Mouse (Mus musculus): ENCODE measurements at regions not wholly inside any gene's neighbourhood (a gene's known extent, or its start where the extent isn't known, plus 50 kb on each side); places are given as distances from the start of the nearest gene placed in this dataset.

DNA sequence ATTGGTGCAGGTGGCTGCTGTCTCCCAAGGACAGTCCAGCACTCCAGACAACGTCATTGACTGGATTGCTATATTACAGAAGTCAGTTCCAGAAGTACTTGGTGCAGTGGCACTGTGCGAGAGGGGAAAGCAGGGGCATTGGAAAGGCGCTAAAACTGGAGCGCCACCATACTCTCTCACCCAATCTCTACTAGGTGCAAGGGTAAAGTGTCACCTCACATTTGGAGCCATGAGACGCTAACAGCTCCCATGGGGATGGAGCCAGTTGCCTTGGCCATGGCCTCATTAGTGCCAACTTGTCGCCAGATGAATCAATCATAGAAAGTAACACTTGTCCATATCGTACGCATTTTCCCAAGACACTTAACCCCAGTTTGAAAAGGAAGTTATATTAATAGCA is 1617.2 kb upstream of the Gulo start:
- Histone ChIP-seq H3K27ac (no peak overlapping the region), H3K27me3 (replicated peaks) (no peaks in the 10 kb centered on the region; the same call in 1 of the 2 replicates), H3K4me1 (no peaks in the 10 kb centered on the region), H3K4me2 (no peak overlapping the region), H3K4me3 (no peak overlapping the region), H3K9me3 (no peaks in the 10 kb centered on the region), H3K9ac (no peak overlapping the region), H3K36me3 (replicated peaks) (no peaks in the 10 kb centered on the region)
- ATAC-seq (replicated peaks), result no peak
- 90% methylated on average over 8 of the region's 8 CpGs for WGBS

DNA sequence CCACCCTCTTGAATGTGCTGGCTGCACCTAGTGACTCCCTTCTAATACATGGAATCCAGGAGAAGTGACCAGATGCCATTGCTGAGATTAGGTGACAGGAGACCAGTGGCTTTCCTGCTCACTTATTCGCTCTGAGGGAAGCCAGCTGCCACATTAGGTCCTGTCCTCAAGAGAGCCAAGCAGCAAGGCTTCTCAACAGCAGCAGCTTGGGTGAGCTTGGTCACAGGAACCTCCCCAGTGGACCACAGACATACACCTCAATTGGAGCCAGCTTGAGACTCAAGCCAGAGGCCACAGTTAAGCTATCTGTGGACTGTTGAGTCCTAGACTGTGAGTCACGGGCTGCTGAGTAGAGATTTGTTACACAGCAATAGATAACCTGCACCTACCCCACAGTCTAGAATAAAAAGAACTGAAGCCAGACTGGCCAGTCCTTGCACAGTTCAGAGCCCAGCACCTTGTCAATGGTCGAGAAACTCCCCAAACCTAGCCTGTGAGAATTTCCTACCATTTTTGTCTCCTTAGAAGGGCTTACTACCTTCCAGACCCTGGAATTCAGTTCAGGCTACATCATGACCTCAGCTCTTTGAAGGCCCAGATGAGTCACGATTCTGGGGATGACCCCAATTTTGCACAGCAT is 1615.0 kb upstream of the Gulo start:
- Histone ChIP-seq H3K4me2 (no peak overlapping the region), H3K9me3 (no peaks in the 10 kb centered on the region), H3K4me1 (peaks cover 3% of the 10 kb centered on the region; the same call in 1 of the 2 replicates), H3K27me3 (replicated peaks) (no peaks in the 10 kb centered on the region; the same call in 1 of the 2 replicates), H3K9ac (no peak overlapping the region), H3K4me3 (no peak overlapping the region), H3K27ac (no peak overlapping the region), H3K36me3 (replicated peaks) (no peaks in the 10 kb centered on the region)
- 78% methylated on average over 4 of the region's 4 CpGs for WGBS
- no peak for ATAC-seq (replicated peaks)

- Histone ChIP-seq H3K4me3 (no peak overlapping the region), H3K27ac (no peak overlapping the region), H3K9me3 (no peaks in the 10 kb centered on the region), H3K36me3 (replicated peaks) (no peaks in the 10 kb centered on the region), H3K4me2 (no peak overlapping the region), H3K27me3 (replicated peaks) (no peaks in the 10 kb centered on the region; the same call in 1 of the 2 replicates), H3K9ac (no peak overlapping the region), H3K4me1 (peaks cover 3% of the 10 kb centered on the region; the same call in 1 of the 2 replicates)
- 88% methylated on average over 6 of the region's 6 CpGs for WGBS
- ATAC-seq (replicated peaks), result no peak
Observed at GRCm38 (mm10) chr14:67622911-67623310, 1613.9 kb upstream of the Gulo start.

- H3K36me3 ChIP-seq (replicated peaks), result no peaks in the 10 kb centered on the region
- peaks cover 3% of the 10 kb centered on the region; the same call in 1 of the 2 replicates for H3K4me1 ChIP-seq
- 62% methylated on average over 2 of the region's 2 CpGs for WGBS
- no peak overlapping the region for H3K4me2 ChIP-seq
- ATAC-seq (replicated peaks), result no peak
- H3K9me3 ChIP-seq, result no peaks in the 10 kb centered on the region
- H3K27ac ChIP-seq, result no peak overlapping the region
- no peak overlapping the region for H3K9ac ChIP-seq
- no peaks in the 10 kb centered on the region; the same call in 1 of the 2 replicates for H3K27me3 ChIP-seq (replicated peaks)
- H3K4me3 ChIP-seq, result no peak overlapping the region
Observed at GRCm38 (mm10) chr14:67621486-67621885, 1612.5 kb upstream of the Gulo start.

- H3K4me1 ChIP-seq, result peaks cover 3% of the 10 kb centered on the region; the same call in 1 of the 2 replicates
- WGBS, result 38% methylated on average over 4 of the region's 4 CpGs
- H3K9ac ChIP-seq, result no peak overlapping the region
- H3K27me3 ChIP-seq (replicated peaks), result no peaks in the 10 kb centered on the region; the same call in 1 of the 2 replicates
- H3K27ac ChIP-seq, result no peak overlapping the region
- H3K4me3 ChIP-seq, result no peak overlapping the region
- ATAC-seq (replicated peaks), result peak; percentile 74; the same call in 1 of the 2 replicates
- H3K9me3 ChIP-seq, result no peaks in the 10 kb centered on the region
- no peak overlapping the region for H3K4me2 ChIP-seq
- H3K36me3 ChIP-seq (replicated peaks), result no peaks in the 10 kb centered on the region
Observed at GRCm38 (mm10) chr14:67620854-67621476, 1612.0 kb upstream of the Gulo start.

DNA sequence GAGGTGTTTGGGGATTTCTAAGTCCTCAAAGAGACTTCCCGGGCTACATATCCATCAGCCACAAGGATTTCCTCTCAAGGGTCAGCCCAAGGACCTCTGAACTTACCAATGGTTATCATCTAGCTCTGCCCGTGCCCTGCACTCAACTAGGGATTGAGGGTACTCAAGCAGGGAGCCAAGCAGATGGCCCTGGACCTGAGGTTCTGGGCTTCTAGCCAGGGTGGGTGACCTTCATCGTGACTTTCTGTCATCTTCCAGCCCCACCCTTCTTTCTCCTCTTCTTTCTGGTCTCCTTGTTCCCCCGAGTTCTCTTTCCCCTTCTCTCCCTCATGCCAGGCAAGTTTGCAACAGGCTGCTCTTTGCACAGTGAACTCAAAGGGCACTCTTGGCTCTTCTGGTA is 1610.6 kb upstream of the Gulo start:
- 87% methylated on average over 4 of the region's 4 CpGs for WGBS
- H3K9ac ChIP-seq, result no peak overlapping the region
- no peaks in the 10 kb centered on the region for H3K9me3 ChIP-seq
- H3K36me3 ChIP-seq (replicated peaks), result no peaks in the 10 kb centered on the region
- no peak overlapping the region for H3K4me3 ChIP-seq
- H3K4me2 ChIP-seq, result no peak overlapping the region
- no peak overlapping the region for H3K27ac ChIP-seq
- ATAC-seq (replicated peaks), result no peak
- peaks cover 3% of the 10 kb centered on the region; the same call in 1 of the 2 replicates for H3K4me1 ChIP-seq
- no peaks in the 10 kb centered on the region; the same call in 1 of the 2 replicates for H3K27me3 ChIP-seq (replicated peaks)

DNA sequence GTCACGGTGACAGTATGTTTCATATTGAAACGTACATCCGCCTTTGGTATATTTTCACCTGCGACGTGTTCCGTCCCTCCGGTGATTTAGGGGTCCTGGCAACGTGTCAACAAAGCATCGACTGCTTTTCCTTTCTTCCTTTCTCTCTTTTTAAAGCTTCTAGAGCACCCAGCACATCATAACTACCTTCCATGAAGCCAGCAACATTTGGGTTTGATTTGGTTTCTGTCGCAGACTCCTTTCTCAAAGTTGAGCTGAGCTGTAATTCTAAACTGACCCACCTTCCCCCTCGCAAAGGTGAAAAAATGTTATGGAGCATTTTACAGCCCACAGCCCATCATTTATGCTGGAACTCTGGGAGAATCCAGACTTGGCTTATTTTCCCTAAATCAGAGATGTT is 1605.4 kb upstream of the Gulo start:
- 86% methylated on average over 11 of the region's 11 CpGs for WGBS
- H3K4me1 ChIP-seq, result 0 out of 2 replicates have a peak, but pooled peaks cover 3% of the 10 kb centered on the region
- H3K36me3 ChIP-seq (replicated peaks), result no peaks in the 10 kb centered on the region
- peaks cover 4% of the 10 kb centered on the region; the same call in 1 of the 2 replicates for H3K27me3 ChIP-seq (replicated peaks)
- H3K4me3 ChIP-seq, result no peak overlapping the region
- H3K9ac ChIP-seq, result no peak overlapping the region
- no peak overlapping the region for H3K4me2 ChIP-seq
- no peak for ATAC-seq (replicated peaks)
- no peak overlapping the region for H3K27ac ChIP-seq
- no peaks in the 10 kb centered on the region for H3K9me3 ChIP-seq

DNA sequence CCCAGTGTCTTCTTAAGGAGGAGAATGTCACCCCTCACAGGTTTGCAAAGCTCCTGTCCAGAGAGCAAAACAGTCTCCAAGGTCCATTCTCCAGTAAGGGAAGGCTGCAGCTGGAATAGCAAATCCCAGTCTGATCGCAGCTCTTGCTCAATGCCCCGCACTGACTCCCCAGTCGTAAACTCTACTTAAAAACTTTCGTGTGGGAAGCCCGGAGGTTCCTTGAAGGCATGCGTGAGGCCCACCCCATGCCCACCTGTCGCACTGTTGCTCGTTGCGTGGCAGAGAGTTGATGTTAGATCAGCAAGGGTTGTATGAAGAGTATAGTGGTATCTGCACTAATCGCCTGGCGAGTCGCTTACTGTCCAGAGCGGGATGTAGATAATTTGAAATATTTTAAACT is 1604.7 kb upstream of the Gulo start:
- Histone ChIP-seq H3K27ac (no peak overlapping the region), H3K9me3 (no peaks in the 10 kb centered on the region), H3K4me3 (no peak overlapping the region), H3K9ac (no peak overlapping the region), H3K4me2 (no peak overlapping the region), H3K27me3 (replicated peaks) (peaks cover 4% of the 10 kb centered on the region; the same call in 1 of the 2 replicates), H3K4me1 (0 out of 2 replicates have a peak, but pooled peaks cover 3% of the 10 kb centered on the region), H3K36me3 (replicated peaks) (no peaks in the 10 kb centered on the region)
- ATAC-seq (replicated peaks), result no peak
- WGBS, result 84% methylated on average over 13 of the region's 13 CpGs

- Histone ChIP-seq H3K36me3 (replicated peaks) (no peaks in the 10 kb centered on the region), H3K9me3 (no peaks in the 10 kb centered on the region), H3K4me3 (no peak overlapping the region), H3K4me1 (peaks cover 7% of the 10 kb centered on the region), H3K27ac (no peak overlapping the region), H3K9ac (no peak overlapping the region), H3K4me2 (peak overlapping the region; percentile 12; the same call in 1 of the 2 replicates), H3K27me3 (replicated peaks) (peaks cover 4% of the 10 kb centered on the region; the same call in 1 of the 2 replicates)
- no peak for ATAC-seq (replicated peaks)
- 60% methylated on average over 14 of the region's 14 CpGs for WGBS
Observed at GRCm38 (mm10) chr14:67613221-67613620, 1604.2 kb upstream of the Gulo start.

DNA sequence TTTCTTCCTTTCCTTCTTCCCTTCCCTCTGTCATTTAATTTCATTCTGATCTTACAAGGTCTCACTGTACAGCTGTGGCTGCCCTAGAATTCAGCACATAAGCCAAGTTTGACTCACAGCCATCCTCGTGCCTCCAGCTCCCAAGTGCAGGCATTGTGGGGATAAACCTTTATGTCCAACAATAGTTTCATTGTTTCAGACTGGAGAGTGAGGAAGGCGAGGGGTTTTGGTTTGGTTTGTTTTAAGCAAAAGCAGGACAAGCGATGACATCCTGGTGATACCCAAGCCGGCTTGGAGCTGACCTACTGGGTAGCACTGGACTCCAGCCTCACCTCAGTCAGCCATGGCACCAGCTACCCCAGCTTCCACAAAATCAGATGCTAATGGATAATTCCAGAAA is 1603.5 kb upstream of the Gulo start:
- Histone ChIP-seq H3K4me1 (peaks cover 11% of the 10 kb centered on the region), H3K36me3 (replicated peaks) (no peaks in the 10 kb centered on the region), H3K9ac (no peak overlapping the region), H3K27me3 (replicated peaks) (peaks cover 5% of the 10 kb centered on the region; the same call in 1 of the 2 replicates), H3K4me2 (no peak overlapping the region), H3K4me3 (no peak overlapping the region), H3K9me3 (no peaks in the 10 kb centered on the region), H3K27ac (no peak overlapping the region)
- no peak for ATAC-seq (replicated peaks)
- 42% methylated on average over 4 of the region's 4 CpGs for WGBS

DNA sequence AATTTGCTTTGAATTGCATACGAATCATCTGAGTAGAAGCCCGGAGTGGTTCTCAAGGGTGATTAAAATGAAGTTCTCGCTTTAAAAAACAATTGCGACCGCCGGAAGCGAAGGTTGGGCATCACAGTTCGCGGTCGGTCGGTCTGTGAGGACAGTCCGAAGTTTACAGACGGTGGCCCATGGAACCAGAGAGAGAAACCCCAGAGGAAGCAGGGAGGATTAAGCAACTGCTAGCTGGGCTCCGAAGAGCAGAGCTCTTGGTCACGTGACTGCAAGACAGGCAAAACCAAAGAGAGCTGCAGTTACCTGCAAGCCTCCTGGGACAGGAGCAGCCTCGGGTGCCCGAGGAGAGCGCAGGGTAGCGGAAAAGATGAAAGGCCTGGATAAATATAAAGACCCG is 1599.3 kb upstream of the Gulo start:
- peaks cover 4% of the 10 kb centered on the region; the same call in 1 of the 2 replicates for H3K27me3 ChIP-seq (replicated peaks)
- H3K36me3 ChIP-seq (replicated peaks), result no peaks in the 10 kb centered on the region
- H3K4me2 ChIP-seq, result peak overlapping the region; percentile 50
- no peaks in the 10 kb centered on the region for H3K9me3 ChIP-seq
- H3K27ac ChIP-seq, result no peak overlapping the region
- H3K9ac ChIP-seq, result no peak overlapping the region
- WGBS, result 16% methylated on average over 20 of the region's 20 CpGs
- H3K4me3 ChIP-seq, result peak overlapping the region; percentile 24
- ATAC-seq (replicated peaks), result no peak
- H3K4me1 ChIP-seq, result peaks cover 8% of the 10 kb centered on the region

DNA sequence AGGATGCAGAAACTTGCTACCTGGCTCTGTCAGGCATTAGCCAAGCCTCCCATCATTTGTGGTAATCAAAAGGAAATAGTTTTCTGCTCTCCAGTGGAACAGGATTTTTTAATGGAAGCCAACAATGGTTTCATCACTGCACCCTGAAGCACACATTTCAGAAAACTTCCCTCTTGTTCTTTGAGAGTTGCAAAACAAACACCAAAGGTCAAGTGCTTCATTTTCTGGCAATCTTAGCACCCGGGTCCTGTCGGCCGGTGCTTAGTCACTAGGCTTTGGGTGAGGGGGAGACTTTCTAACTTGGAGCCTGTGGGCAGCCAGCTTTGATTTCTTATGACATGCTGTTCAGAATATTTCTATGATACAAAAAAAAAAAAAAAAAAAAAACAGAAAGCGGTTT is 1594.0 kb upstream of the Gulo start:
- 80% methylated on average over 4 of the region's 4 CpGs for WGBS
- no peak overlapping the region for H3K4me2 ChIP-seq
- H3K27me3 ChIP-seq (replicated peaks), result 0 out of 2 replicates have a peak, but pooled peaks cover 4% of the 10 kb centered on the region
- no peak overlapping the region for H3K27ac ChIP-seq
- H3K9ac ChIP-seq, result no peak overlapping the region
- H3K4me3 ChIP-seq, result no peak overlapping the region
- H3K9me3 ChIP-seq, result no peaks in the 10 kb centered on the region
- ATAC-seq (replicated peaks), result no peak
- H3K4me1 ChIP-seq, result peaks cover 2% of the 10 kb centered on the region
- H3K36me3 ChIP-seq (replicated peaks), result no peaks in the 10 kb centered on the region

Data from midbrain, embryonic 15.5 days (tissue).